Comparison of ENCODE assay signal across 8 mouse cellular contexts in the genomic region with DNA sequence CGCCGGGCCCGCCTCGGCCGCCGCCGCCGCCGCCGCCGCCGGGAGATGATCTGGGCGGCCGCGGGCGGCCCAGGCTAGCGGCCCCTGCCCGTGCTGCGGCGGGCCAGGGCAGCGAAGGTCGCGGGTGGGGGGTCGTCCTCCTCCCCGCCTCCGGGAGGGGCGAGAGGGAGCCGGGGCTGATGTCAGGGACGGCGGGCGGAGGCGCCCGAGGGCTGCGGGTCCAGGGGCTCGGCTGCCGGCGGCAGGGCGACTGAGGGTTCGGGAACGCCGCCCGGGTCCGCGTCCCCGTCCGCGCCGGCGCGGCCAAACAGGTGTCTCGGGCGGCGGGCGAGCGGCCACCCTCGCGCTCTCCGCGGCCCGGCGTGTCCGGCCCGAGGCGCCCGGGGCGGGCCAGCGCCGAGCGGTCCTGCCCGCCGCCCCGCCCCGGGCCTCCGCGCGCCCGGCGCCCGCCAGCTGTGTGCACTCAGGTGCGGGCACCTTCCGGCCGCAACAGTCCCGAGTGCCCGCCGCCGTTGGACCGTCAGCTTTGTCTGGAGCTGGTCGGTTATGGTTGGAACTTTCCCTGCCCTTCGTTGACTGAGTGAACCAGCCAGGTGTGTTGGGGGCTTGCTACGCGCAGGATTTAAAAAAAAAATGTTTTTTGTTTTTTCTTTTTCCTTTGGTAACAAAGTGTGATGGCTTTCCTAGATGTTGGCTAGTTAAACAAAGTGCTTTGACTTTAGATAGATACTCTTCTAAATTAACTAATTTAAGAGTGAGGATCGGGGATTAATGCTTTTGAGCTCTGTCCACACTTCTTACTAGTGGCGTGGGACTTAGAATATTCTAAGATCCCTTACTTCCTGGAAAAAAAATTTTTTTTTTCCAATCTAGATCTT. TPM values are rescaled to one million over a fixed set of nuclear protein-coding genes. Genes with fewer than 3 reads are reported as not detected.
DNase-seq lines count a peak whose midpoint lies in the region; ATAC-seq and TF ChIP-seq lines count a peak whose summit lies in the region.

A gene (plus strand): TSS at position 41 of the 878 bp plus-strand sequence.

- no peaks in the 10 kb centered on the region for H3K36me3 ChIP-seq in forebrain, embryonic 12.5 days (replicated peaks)
- H3K36me3 ChIP-seq in hindbrain, embryonic 12.5 days: no peaks in the 10 kb centered on the region
- no peaks in the 10 kb centered on the region for H3K36me3 ChIP-seq in stomach, embryonic 15.5 days

- intact Hi-C loops in left cerebral cortex, postnatal 36 days (cut with DNase I): loop anchor here (5.0 kb wide), 1 partner anchor 337 kb away; no protein-coding TSS in a partner anchor

- H3K4me3 ChIP-seq in cerebellum, adult 2 months (replicated peaks; ENCODE audit: insufficient read depth, low read depth, low read length): peak within 1 kb of the TSS; percentile 62
- peak within 1 kb of the TSS; percentile 82 for H3K4me3 ChIP-seq in forebrain, embryonic 12.5 days (replicated peaks)
- peak within 1 kb of the TSS; percentile 79 for H3K4me3 ChIP-seq in hindbrain, embryonic 12.5 days
- H3K4me3 ChIP-seq in stomach, embryonic 15.5 days (replicated peaks): peak within 1 kb of the TSS; percentile 83

- peak within 1 kb of the TSS; percentile 78; the same call in 1 of the 2 replicates for H3K27ac ChIP-seq in cerebellum, adult 2 months (ENCODE audit: insufficient read depth, low read length)
- peak within 1 kb of the TSS; percentile 88 for H3K27ac ChIP-seq in forebrain, embryonic 12.5 days
- H3K27ac ChIP-seq in hindbrain, embryonic 12.5 days: peak within 1 kb of the TSS; percentile 92
- H3K27ac ChIP-seq in stomach, embryonic 15.5 days: peak within 1 kb of the TSS; percentile 96

- H3K4me1 ChIP-seq in cerebellum, adult 2 months (ENCODE audit: control insufficient read depth, insufficient read depth, low read length): no peaks in the 10 kb centered on the region
- peaks cover 15% of the 10 kb centered on the region for H3K4me1 ChIP-seq in forebrain, embryonic 12.5 days
- H3K4me1 ChIP-seq in hindbrain, embryonic 12.5 days: peaks cover 11% of the 10 kb centered on the region; the same call in 1 of the 2 replicates
- peaks cover 14% of the 10 kb centered on the region; the same call in 1 of the 2 replicates for H3K4me1 ChIP-seq in stomach, embryonic 15.5 days

- WGBS in cerebellum, adult 2 months: 1% methylated on average over 80 of the region's 93 CpGs
- 1% methylated on average over 80 of the region's 93 CpGs for WGBS in forebrain, embryonic 12.5 days
- WGBS in hindbrain, embryonic 12.5 days: under 1% methylated on average over 50 of the region's 93 CpGs
- 0% methylated on average over 66 of the region's 93 CpGs for WGBS in stomach, embryonic 15.5 days

- TF ChIP-seq POLR2A in cerebellum, adult 2 months (IDR thresholded peaks at IDR 0.05; ENCODE audit: borderline replicate concordance, insufficient read depth, low read length): no peak

- H3K9ac ChIP-seq in forebrain, embryonic 12.5 days: peak within 1 kb of the TSS; percentile 81
- H3K9ac ChIP-seq in hindbrain, embryonic 12.5 days: peak within 1 kb of the TSS; percentile 85
- peak within 1 kb of the TSS; percentile 62 for H3K9ac ChIP-seq in stomach, embryonic 15.5 days

- TF ChIP-seq CTCF in cerebellum, adult 2 months (IDR thresholded peaks at IDR 0.05; ENCODE audit: borderline replicate concordance, insufficient read depth, low read depth, low read length): no peak

- peak within 1 kb of the TSS; percentile 63 for H3K4me2 ChIP-seq in forebrain, embryonic 12.5 days
- H3K4me2 ChIP-seq in hindbrain, embryonic 12.5 days (replicated peaks): peak within 1 kb of the TSS; percentile 58
- H3K4me2 ChIP-seq in stomach, embryonic 15.5 days: peak within 1 kb of the TSS; percentile 54

- ATAC-seq in forebrain, embryonic 12.5 days (ENCODE audit: low FRiP score): peak; percentile 79
- ATAC-seq in hindbrain, embryonic 12.5 days (ENCODE audit: low FRiP score): peak; percentile 84
- ATAC-seq in megakaryocyte-erythroid progenitor cell, adult 5-6 weeks (replicated peaks; ENCODE audit: low FRiP score, low TSS enrichment, poor library complexity, severe bottlenecking): peak; percentile 21
- peak; percentile 84 for ATAC-seq in stomach, embryonic 15.5 days (ENCODE audit: insufficient read depth, low FRiP score, low read depth)

- H3K9me3 ChIP-seq in forebrain, embryonic 12.5 days: no peaks in the 10 kb centered on the region
- H3K9me3 ChIP-seq in hindbrain, embryonic 12.5 days (replicated peaks): no peaks in the 10 kb centered on the region
- H3K9me3 ChIP-seq in stomach, embryonic 15.5 days: no peaks in the 10 kb centered on the region

- peak in 1 of 2 experiments; percentile 62 for DNase-seq in cerebellum, adult 2 months
- no peak for DNase-seq in cerebellum, adult 11 months
- DNase-seq in adipocyte (ENCODE audit: low spot score): peak; percentile 42
- DNase-seq in left cerebral cortex, postnatal 36 days (ENCODE audit: low spot score in 2 of 2): peak in 1 of 2 experiments; percentile 14

- H3K27me3 ChIP-seq in cerebellum, adult 2 months (ENCODE audit: control insufficient read depth, insufficient read depth, low read length): no peaks in the 10 kb centered on the region
- no peaks in the 10 kb centered on the region for H3K27me3 ChIP-seq in forebrain, embryonic 12.5 days
- no peaks in the 10 kb centered on the region for H3K27me3 ChIP-seq in hindbrain, embryonic 12.5 days
- no peaks in the 10 kb centered on the region for H3K27me3 ChIP-seq in stomach, embryonic 15.5 days (replicated peaks)

RNA-seq across cellular contexts. Expression of the gene that starts here (rescaled TPM):
- 4.9 and 5.1 TPM in 2 replicates for polyA plus RNA-seq in cerebellum, adult 2 months (2012; rRNA removed)
- 1.7 and 1.9 TPM in 2 replicates for polyA plus RNA-seq in forebrain, embryonic 12.5 days (2016; fragmentation: Nextera tagmentation; extraction: Ambion mirVana)
- 2.0 and 2.5 TPM in 2 replicates for polyA plus RNA-seq in hindbrain, embryonic 12.5 days (2016; fragmentation: Nextera tagmentation; extraction: Ambion mirVana)
- 10 to 100 TPM; 14.2 to 14.3 TPM for total RNA-seq in left cerebral cortex, postnatal 36 days (2021)
- 50.1 and 56.5 TPM in 2 replicates for total RNA-seq in megakaryocyte-erythroid progenitor cell, adult 5-6 weeks (2014; fragmentation: Nextera tagmentation)
- 51.2 and 57.4 TPM in 2 replicates for total RNA-seq in megakaryocyte-erythroid progenitor cell, adult 5-6 weeks (2017)
- 7.1 and 7.2 TPM in 2 replicates for polyA plus RNA-seq in stomach, embryonic 15.5 days (2015; fragmentation: Nextera tagmentation; extraction: Ambion mirVana)

Comparison
In these comparisons a context has a peak if more than half of its experiments do, and no peak if none do; other contexts are left out.
1. ATAC-seq: peak in every context shown above with its lines; median percentile 84 in hindbrain, embryonic 12.5 days; 84 in stomach, embryonic 15.5 days; 79 in forebrain, embryonic 12.5 days; 21 in megakaryocyte-erythroid progenitor cell, adult 5-6 weeks.